Mouse (Mus musculus) brain, embryonic 14.5 days (tissue): ENCODE measurements at regions not wholly inside any gene's neighbourhood (a gene's known extent, or its start where the extent isn't known, plus 50 kb on each side); places are given as distances from the start of the nearest gene placed in this dataset.

Experiments
- CTCF ChIP-seq: fragments of 200-500 bp; IDR thresholded peaks from 2 replicates; pipeline ENCODE4 v1.5.1; 2012; ENCODE audit warnings: inconsistent platforms, mild to moderate bottlenecking, moderate library complexity, borderline replicate concordance; ENCODE audit not compliant: insufficient read depth, insufficient read length; ENCODE audit errors: extremely low read depth
- POLR2A ChIP-seq: fragments of 200-500 bp; IDR thresholded peaks from 2 replicates; pipeline ENCODE4 v1.6.1; 2012; ENCODE audit warnings: mild to moderate bottlenecking, inconsistent platforms, borderline replicate concordance; ENCODE audit not compliant: poor library complexity, insufficient read depth, insufficient read length, severe bottlenecking; ENCODE audit errors: extremely low read depth

- TF ChIP-seq CTCF (no peak), POLR2A (no peak)
These were observed 77.4 kb downstream of the Dad1 start for GRCm38 (mm10) chr14:54176469-54176868.
